Mouse (Mus musculus): ENCODE results near the gene Socs2.

DNA sequence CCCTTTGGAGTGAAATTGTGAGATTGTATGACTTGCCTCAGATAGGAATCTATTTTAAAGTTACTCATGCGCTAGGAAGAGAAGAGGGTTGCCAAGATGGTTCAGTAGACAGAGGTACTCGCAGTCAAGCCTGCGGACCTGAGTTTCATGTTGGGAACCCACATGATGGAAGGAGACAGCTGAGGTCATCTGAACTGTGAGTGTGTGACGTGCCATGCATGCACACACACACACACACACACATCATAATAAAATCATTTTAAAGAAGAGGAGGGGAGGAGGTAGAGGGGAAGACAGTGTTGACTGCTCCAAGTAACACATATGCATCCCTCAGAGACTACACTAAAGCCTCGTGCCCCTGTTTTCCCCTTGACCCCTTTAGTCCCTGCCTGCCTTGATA lies 56.9 kb downstream of the Socs2 start:
- TF ChIP-seq CTCF (IDR thresholded peaks at IDR 0.05; ENCODE audit: borderline replicate concordance, insufficient read depth, low read depth, low read length) (no peak), POLR2A (IDR thresholded peaks at IDR 0.05; ENCODE audit: borderline replicate concordance, insufficient read depth, low read length) (no peak)
